Mouse (Mus musculus) adrenal gland, adult 18-20 months (tissue): ENCODE measurements at regions not wholly inside any gene's neighbourhood (a gene's known extent, or its start where the extent isn't known, plus 50 kb on each side); places are given as distances from the start of the nearest gene placed in this dataset.
"Not testable (repeated sequence)": the region's sequence is repeated elsewhere in the genome, so short reads cannot be mapped to it uniquely, and the experiment has no call there.

ENCODE experiments used
- DNase-seq, 2 experiments: peaks; one replicate each; pipeline ENCODE4 v3.0.0; 2021 to 2022; ENCODE audit warnings: low spot score in 2 of 2

DNA sequence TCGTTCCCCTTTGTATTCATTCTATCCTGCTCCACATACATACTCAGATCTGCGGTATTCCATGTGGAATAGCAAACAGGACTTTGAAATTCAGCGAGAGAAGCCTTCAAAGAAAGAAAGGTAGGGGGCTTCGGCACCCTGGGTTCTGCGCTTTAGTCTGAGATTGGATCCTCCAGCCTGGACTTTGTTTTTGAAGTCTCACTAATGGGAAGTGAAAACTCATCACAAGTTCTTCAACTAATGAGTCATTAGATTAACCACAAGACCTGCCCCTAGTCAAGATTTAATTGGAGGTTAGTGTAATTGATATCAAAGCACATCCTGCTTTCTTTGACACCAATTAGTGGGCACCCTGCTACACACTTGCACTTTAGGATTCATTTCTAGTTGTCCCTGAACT, 492.5 kb upstream of the Zfp960 start:
- no peak for DNase-seq

GRCm38 (mm10) chr17:16588791-16589190, 475.1 kb upstream of the Zfp960 start:
- no peak for DNase-seq

DNA sequence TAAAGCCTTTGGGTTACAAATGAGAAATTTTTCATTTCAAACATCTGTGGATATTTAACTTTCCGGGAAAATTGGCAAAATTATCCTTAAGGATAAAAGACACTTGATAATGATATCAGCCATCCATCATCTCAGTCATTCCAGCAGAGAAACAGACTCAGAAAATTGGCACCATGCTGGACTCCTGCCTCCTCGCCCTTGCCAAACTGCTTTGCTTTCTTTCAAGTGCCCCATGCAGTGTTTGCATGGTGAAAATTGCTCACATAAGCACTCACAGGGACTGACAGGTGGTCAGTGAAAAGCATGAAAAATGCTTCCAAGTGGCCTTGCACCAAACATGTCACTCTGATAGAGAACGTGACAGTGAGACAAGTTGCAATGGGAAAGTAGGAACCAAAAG, 464.2 kb upstream of the Zfp960 start:
- DNase-seq = no peak

DNA sequence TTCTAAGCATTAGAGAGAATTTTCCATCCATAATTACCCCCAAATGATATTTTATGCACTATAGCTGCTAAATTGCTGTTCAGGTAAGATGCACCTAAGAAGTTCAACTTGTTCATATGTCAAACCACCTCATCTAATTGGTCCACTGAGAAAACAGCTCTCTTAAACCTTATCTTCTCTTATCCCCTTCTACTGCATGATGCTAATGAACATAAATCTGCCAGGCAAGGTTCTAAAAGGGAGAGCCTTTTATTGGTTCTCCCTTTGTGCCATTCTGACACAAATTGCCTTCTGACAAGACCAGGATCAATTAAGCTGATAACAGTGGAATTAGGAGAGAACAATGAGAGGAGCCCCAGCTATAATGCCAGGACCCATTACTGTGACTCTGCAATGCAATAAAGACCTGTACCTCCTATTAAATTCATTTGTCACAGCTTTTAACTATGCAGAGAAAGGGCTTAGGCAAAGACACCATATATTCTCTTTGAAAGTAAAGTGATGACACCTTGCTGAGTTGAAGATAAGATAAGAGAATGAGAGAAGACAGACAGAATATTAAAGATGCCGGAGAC, 451.4 kb upstream of the Zfp960 start:
- no peak for DNase-seq

- DNase-seq = no peak
Measured at GRCm38 (mm10) chr17:16621931-16622556, 441.9 kb upstream of the Zfp960 start.

DNA sequence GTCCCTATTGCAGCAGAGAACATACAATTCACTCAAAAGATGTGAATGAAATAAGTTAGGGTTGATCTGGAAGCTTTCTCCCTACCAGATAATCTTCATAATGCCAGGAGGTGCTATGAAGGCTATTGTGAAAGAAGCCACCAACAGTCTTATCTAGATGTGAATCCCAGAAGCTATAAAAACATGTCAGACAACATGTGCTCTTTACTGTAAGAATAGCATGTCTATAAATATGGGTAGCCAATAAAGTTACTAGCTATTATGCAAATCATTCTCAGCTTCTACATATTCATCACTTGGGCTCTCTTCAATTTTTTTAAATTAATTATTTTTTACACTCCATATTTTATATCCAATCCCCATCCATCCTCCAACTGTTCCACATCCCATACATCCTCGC, 434.1 kb upstream of the Zfp960 start:
- DNase-seq = no peak

GRCm38 (mm10) chr17:16633426-16633825, 430.5 kb upstream of the Zfp960 start:
- no peak for DNase-seq

DNA sequence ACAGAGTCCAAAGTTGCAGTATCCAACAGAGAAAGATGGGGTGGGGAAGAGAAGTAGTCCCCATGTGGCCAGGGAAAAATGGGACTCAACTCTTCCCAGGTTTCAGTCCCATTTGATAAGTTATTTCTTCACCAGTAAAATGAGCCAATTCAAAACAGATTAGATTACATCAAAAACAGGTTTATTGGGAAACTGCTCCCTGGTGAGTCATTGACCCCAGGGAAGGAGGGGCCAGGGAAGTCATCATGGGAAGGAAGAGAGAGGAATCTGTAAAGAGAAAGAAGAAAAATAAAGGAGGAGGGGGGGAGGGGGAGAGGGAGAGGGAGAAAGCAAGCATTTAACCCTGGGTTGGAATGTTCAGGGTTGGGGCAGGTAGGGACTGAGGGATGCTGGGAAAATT, 426.4 kb upstream of the Zfp960 start:
- no peak for DNase-seq

GRCm38 (mm10) chr17:16647942-16648341, 416.0 kb upstream of the Zfp960 start:
- DNase-seq = no peak

GRCm38 (mm10) chr17:16665253-16665652, 398.7 kb upstream of the Zfp960 start:
- no peak for DNase-seq

DNA sequence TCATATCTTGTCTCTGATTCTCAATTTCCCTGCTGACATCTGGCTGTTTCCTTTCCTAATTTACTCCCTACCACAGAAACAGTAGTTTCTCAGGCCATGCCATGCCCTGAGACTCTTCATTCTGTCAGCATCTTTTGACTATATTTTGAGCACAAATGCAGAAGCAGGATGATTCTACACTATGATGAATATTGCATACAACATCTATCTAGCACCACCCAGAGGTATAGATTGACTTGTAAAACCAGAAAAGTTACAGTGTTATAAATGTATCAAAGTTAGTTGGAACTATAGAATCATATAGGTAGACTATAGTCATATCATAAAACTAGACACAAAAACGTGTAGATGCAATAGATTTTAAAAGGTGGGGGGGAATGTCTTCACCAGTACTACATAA, 396.3 kb upstream of the Zfp960 start:
- no peak for DNase-seq

GRCm38 (mm10) chr17:16704199-16704598, 359.7 kb upstream of the Zfp960 start:
- DNase-seq = no peak

GRCm38 (mm10) chr17:16705890-16706289, 358.0 kb upstream of the Zfp960 start:
- DNase-seq = no peak

DNA sequence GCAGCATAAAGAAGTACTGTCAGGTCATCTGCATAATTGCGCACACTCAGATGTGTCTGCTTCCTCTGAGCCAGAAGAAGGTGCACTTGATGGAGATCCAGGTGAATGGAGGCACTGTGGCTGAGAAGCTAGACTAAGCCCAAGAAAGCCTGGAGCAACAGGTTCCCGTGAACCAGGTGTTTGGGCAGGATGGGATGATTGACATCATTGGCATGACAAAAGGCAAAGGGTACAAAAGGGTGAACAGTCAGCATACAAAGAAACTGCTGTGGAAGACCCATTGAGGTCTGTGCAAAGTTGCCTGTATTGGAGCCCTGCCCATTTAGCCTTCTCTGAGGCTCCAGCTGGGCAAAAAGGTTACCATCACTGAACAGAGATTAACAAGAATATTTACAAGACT, 337.0 kb upstream of the Zfp960 start:
- DNase-seq = no peak

GRCm38 (mm10) chr17:16753090-16753489, 310.8 kb upstream of the Zfp960 start:
- no peak for DNase-seq

GRCm38 (mm10) chr17:16770587-16770986, 293.3 kb upstream of the Zfp960 start:
- DNase-seq = not testable (repeated sequence)

GRCm38 (mm10) chr17:16798316-16798715, 265.6 kb upstream of the Zfp960 start:
- no peak for DNase-seq

- DNase-seq = no peak
Measured at GRCm38 (mm10) chr17:16804986-16805385, 258.9 kb upstream of the Zfp960 start.

DNA sequence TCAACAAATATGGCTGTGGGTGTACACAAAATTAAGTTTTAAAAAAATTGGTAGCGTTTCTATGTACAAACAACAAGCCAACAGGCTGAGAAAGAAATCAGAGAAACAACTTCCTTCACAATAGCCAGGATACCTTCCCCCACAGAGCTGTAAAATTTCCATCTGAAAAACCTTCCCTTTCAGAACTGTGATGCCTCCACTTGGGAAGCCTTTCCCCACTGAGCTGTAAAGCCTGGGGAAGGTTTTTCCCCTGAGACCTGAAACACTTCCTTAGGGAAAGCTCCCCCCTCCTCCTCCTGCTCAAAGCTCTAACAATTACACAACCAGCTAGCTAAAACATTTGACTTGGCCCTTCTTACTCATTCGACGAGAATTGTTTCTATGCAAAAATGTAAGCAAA, 245.5 kb upstream of the Zfp960 start:
- DNase-seq = no peak

- no peak for DNase-seq
Measured at GRCm38 (mm10) chr17:16821716-16822115, 242.2 kb upstream of the Zfp960 start.

DNA sequence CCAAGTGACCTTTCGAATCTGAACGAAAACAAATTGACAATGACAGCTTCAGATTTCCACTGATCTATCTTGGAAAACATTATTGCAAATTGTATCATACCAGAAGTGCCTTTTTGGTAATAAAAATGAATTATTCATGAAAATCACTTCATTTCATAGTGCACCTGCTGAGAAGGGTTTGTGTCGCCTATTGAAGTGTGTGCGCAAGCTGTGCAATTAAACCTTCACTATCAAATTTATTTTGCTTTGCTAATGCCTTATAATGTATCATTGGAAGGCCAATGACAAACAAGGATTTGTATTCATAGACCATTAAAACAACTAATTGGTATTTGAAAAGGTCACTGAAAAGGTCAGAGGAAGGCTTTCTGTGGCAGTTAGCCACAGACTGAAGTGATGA, 224.8 kb upstream of the Zfp960 start:
- DNase-seq = no peak

- no peak for DNase-seq
Measured at GRCm38 (mm10) chr17:16860771-16861170, 203.1 kb upstream of the Zfp960 start.

- DNase-seq = peak; percentile 22 to 25
Measured at GRCm38 (mm10) chr17:16900791-16901190, 163.1 kb upstream of the Zfp960 start.
